Mouse (Mus musculus) forebrain, embryonic 15.5 days (tissue): Measurements from ENCODE around the gene Pate2. TPM values are rescaled to one million over a fixed set of nuclear protein-coding genes. Genes with fewer than 3 reads are reported as not detected.
"Not testable (repeated sequence)": the region's sequence is repeated elsewhere in the genome, so short reads cannot be mapped to it uniquely, and the experiment has no call there.

Experiments
- ATAC-seq: fragments of 200-750 bp; cut with Nextera tagmentation; replicated peaks from 2 replicates; pipeline ENCODE4 v1.8.0; 2017; ENCODE audit warnings: mild to moderate bottlenecking, moderate TSS enrichment, moderate library complexity
- H3K27ac ChIP-seq: fragments of 300-500 bp; sonication (generic); replicated peaks from 2 replicates; pipeline ENCODE4 v1.5.1; 2015; ENCODE audit warnings: mild to moderate bottlenecking, inconsistent platforms
- H3K27me3 ChIP-seq: fragments of 300-500 bp; sonication (generic); 2 replicates; pipeline ENCODE4 v1.6.1; 2015; ENCODE audit warnings: inconsistent platforms
- H3K36me3 ChIP-seq: fragments of 300-500 bp; sonication (generic); 2 replicates; pipeline ENCODE4 v1.6.1; 2015; ENCODE audit warnings: mild to moderate bottlenecking, inconsistent platforms
- H3K4me1 ChIP-seq: fragments of 300-500 bp; sonication (generic); 2 replicates; pipeline ENCODE4 v1.6.1; 2015; ENCODE audit warnings: inconsistent platforms
- H3K4me2 ChIP-seq: fragments of 300-500 bp; sonication (generic); replicated peaks from 2 replicates; pipeline ENCODE4 v1.6.1; 2015; ENCODE audit warnings: mild to moderate bottlenecking, inconsistent platforms
- H3K4me3 ChIP-seq: fragments of 300-500 bp; sonication (generic); 2 replicates; pipeline ENCODE4 v1.5.1; 2015; ENCODE audit warnings: mild to moderate bottlenecking, inconsistent platforms
- H3K9ac ChIP-seq: fragments of 300-500 bp; sonication (generic); replicated peaks from 2 replicates; pipeline ENCODE4 v1.6.1; 2015; ENCODE audit warnings: mild to moderate bottlenecking, inconsistent platforms
- H3K9me3 ChIP-seq: fragments of 300-500 bp; sonication (generic); 2 replicates; pipeline ENCODE4 v1.6.1; 2016; ENCODE audit warnings: inconsistent platforms
- WGBS: fragments of 180-500 bp; shearing (Covaris S2); methylation state at CpG from one replicate; pipeline ENCODE4 v1.1.7; 2015; ENCODE audit warnings: mixed read lengths; 5-methylcytosine and 5-hydroxymethylcytosine counted together
- polyA plus RNA-seq: library from polyadenylated mRNA; unstranded; fragments of >200 nt; fragmentation: Nextera tagmentation; extraction: Ambion mirVana; gene quantifications from 2 replicates; pipeline ENCODE4 v1.2.1, GENCODE M21; 2015

The Pate2 gene
- polyA plus RNA-seq, 1 experiment from 2014 or later = 1.6 TPM

DNA sequence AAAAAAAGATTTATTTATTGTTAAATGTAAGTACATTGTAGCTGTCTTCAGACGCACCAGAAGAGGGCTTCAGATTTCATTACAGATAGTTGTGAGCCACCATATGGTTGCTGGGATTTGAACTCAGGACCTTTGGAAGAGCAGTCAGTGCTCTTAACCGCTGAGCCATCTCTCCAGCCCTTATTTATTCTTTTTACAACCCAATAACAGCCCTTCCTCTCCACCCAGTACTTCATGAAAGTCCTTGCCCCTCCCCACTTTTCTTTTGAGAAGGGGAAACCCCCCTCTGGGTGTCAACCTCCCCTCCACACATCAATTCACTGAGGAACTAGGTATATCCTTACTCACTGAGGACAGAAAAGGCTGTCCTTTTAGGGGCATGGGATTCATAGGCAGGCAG lies 46.7 kb downstream of the Pate2 start:
- not testable (repeated sequence) for H3K9ac ChIP-seq, H3K4me1 ChIP-seq, H3K36me3 ChIP-seq, H3K27ac ChIP-seq, H3K4me2 ChIP-seq, H3K4me3 ChIP-seq, H3K9me3 ChIP-seq, ATAC-seq, H3K27me3 ChIP-seq
- WGBS = 69% methylated on average over 2 of the region's 2 CpGs

DNA sequence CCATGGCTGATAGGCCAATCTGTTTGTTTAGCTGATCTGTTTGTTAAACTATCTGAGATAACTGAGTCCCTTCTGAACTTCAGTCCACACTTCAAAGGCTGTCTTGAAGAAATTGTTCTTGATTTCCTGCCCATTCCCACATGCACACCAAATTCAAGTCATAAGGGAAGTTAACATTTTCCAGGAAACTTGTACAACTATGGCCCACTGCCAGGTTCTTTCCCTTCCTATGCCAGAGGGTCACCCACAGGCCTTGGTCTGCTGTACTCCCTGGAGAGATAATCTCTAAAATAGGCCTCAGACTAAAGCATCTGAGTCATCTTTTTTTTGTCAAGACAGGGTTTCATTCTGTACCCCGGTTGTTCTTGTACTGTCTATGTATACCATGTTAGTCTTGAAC lies 62.9 kb downstream of the Pate2 start:
- no peaks in the 10 kb centered on the region for H3K4me1 ChIP-seq
- WGBS = 95% methylated on average over 1 of the region's 1 CpGs
- ATAC-seq = no peak
- no peak overlapping the region for H3K27ac ChIP-seq
- H3K36me3 ChIP-seq = no peaks in the 10 kb centered on the region
- no peaks in the 10 kb centered on the region for H3K9me3 ChIP-seq
- H3K27me3 ChIP-seq = no peaks in the 10 kb centered on the region
- H3K9ac ChIP-seq = no peak overlapping the region
- no peak overlapping the region for H3K4me2 ChIP-seq
- H3K4me3 ChIP-seq = no peak overlapping the region

- Histone ChIP-seq H3K4me3 (no peak within 1 kb of the TSS), H3K27me3 (no peaks in the 10 kb centered on the region), H3K9ac (no peak within 1 kb of the TSS), H3K4me1 (no peaks in the 10 kb centered on the region), H3K27ac (no peak within 1 kb of the TSS), H3K9me3 (no peaks in the 10 kb centered on the region; the same call in 1 of the 2 replicates), H3K36me3 (no peaks in the 10 kb centered on the region), H3K4me2 (no peak within 1 kb of the TSS)
- 86% methylated on average over 1 of the region's 1 CpGs for WGBS
- no peak for ATAC-seq
These were observed 78.0 kb downstream of the Pate2 start, which contains the start of gene Pate3 for GRCm38 (mm10) chr9:35648102-35648501. Gene Pate3, minus strand, starts transcription at chr9:35648202.

DNA sequence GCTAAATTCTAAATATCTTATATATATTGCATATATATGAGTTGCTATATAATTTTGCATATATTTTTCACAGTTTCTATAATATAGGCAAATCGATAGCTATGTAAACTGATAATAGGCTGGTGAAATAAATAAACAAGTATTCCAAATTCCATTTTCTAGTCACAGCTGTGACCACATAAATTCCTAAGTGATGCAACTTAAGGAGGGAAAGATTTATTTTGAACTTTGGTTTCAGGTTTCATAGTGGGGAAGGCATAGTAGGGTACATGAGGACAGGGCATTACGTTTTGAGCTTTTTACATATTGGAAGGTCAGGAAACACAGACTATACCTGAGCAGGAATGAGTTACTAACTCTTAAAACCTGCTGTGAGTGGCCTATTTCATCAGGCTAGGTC lies 103.5 kb downstream of the Pate2 start:
- Histone ChIP-seq H3K27me3 (no peaks in the 10 kb centered on the region), H3K4me1 (no peaks in the 10 kb centered on the region), H3K9me3 (0 out of 2 replicates have a peak, but pooled peaks cover 2% of the 10 kb centered on the region), H3K4me3 (no peak overlapping the region), H3K9ac (no peak overlapping the region), H3K27ac (no peak overlapping the region), H3K36me3 (no peaks in the 10 kb centered on the region), H3K4me2 (no peak overlapping the region)
- no peak for ATAC-seq
- 80% methylated on average over 2 of the region's 2 CpGs for WGBS

GRCm38 (mm10) chr9:35687013-35687412 lies 116.9 kb downstream of the Pate2 start, which contains the start of gene Pate1:
Gene Pate1, minus strand, starts transcription at chr9:35687390.
- Histone ChIP-seq H3K4me3 (no peak within 1 kb of the TSS), H3K9ac (no peak within 1 kb of the TSS), H3K9me3 (no peaks in the 10 kb centered on the region), H3K27ac (no peak within 1 kb of the TSS), H3K4me1 (no peaks in the 10 kb centered on the region), H3K27me3 (no peaks in the 10 kb centered on the region), H3K36me3 (no peaks in the 10 kb centered on the region), H3K4me2 (no peak within 1 kb of the TSS)
- no peak for ATAC-seq
- WGBS = 79% methylated on average over 1 of the region's 1 CpGs

DNA sequence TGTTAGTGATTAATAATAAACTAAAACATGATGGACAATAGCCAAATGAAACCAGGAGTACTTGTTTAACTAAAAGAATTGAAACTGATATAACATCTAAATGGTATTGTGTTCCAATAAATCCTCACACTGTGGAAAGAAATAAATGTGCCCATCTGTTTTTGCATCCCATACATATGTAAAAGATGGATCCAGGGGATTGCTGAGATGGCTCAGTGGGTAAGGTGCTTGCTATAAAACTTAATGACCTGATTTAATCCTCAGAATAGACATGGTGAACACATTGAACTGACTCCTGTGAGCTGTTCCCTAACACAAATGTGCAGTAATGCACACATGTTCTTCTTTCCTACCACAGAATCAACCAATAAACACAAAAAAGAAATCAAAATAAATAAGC lies 121.8 kb downstream of the Pate2 start:
- Histone ChIP-seq H3K36me3 (no peaks in the 10 kb centered on the region), H3K4me1 (no peaks in the 10 kb centered on the region), H3K27ac (no peak overlapping the region), H3K4me2 (no peak overlapping the region), H3K9ac (no peak overlapping the region), H3K9me3 (no peaks in the 10 kb centered on the region), H3K27me3 (no peaks in the 10 kb centered on the region), H3K4me3 (no peak overlapping the region)
- no peak for ATAC-seq

DNA sequence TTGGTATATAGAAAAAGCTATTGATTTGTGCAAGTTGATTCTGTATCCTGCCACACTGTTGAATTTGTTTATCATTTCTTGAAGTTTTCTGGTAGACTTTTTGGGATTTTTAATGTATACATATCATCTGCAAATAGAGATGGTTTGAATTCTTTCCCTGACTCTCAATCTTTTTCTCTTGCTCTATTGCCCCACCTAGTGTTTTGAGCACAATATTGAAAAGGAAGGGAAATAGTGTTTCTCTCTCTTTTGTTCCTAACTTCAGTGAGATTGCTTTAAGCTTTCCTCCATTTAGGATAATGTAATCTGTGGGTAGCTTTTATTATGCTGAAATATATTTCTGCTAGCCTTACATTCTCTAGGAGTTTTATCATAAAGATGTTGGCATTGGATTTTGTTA lies 137.2 kb downstream of the Pate2 start:
- Histone ChIP-seq H3K4me1 (no peaks in the 10 kb centered on the region), H3K36me3 (no peaks in the 10 kb centered on the region), H3K9me3 (no peaks in the 10 kb centered on the region), H3K27me3 (no peaks in the 10 kb centered on the region), H3K4me3 (no peak overlapping the region), H3K9ac (no peak overlapping the region), H3K27ac (no peak overlapping the region), H3K4me2 (no peak overlapping the region)
- ATAC-seq = no peak

Other genes with a start within 250 kb of the Pate2 start
- gene Cdon, start 149.2 kb upstream of the Pate2 start, polyA plus RNA-seq = 15.0 and 18.2 TPM in 2 replicates
- gene Gm1113, start 52.0 kb upstream of the Pate2 start, polyA plus RNA-seq = not detected in 2 replicates
- 19.6 and 20.1 TPM in 2 replicates for gene Ddx25, start 11.8 kb upstream of the Pate2 start, polyA plus RNA-seq
- gene Pus3, start 11.7 kb upstream of the Pate2 start, polyA plus RNA-seq = 18.8 TPM in 2 replicates
- gene Hyls1, start 114 bp downstream of the Pate2 start, polyA plus RNA-seq = 23.6 and 26.8 TPM in 2 replicates
- not detected in 2 replicates for gene Pate4, start 41.7 kb downstream of the Pate2 start, polyA plus RNA-seq
- gene Pate3, start 77.9 kb downstream of the Pate2 start, polyA plus RNA-seq = 0.14 TPM in 1 of 2 replicates, not detected in the other
- gene Pate1, start 117.1 kb downstream of the Pate2 start, polyA plus RNA-seq = not detected in 2 replicates
- not detected in 2 replicates for gene Gm17677, start 170.8 kb downstream of the Pate2 start, polyA plus RNA-seq
- not detected in 2 replicates for gene Gm17727, start 207.8 kb downstream of the Pate2 start, polyA plus RNA-seq
- gene Gm27235, start 219.8 kb downstream of the Pate2 start, polyA plus RNA-seq = not detected in 2 replicates
- gene D730048I06Rik, start 219.8 kb downstream of the Pate2 start, polyA plus RNA-seq = not detected in 2 replicates